Mouse (Mus musculus): ENCODE data around the gene Gm28042. TPM values are rescaled to one million over a fixed set of nuclear protein-coding genes. Genes with fewer than 3 reads are reported as not detected.

Gene Gm28042
- total RNA-seq, 2 experiments from 2014 or later: 1.3 TPM; not detected in 1

Small RNAs within 50 kb of the gene (microRNA-seq; reads per million reads assigned to microRNA genes)
- 0 to 0.25 reads per million in 2 experiments for gene Mir7665

Other genes starting within 250 kb of the Gm28042 start
- gene Rpap1, start 240.0 kb upstream of the Gm28042 start, total RNA-seq (2021): 10 to 100 TPM; 17.8 to 20.5 TPM
- 100 to 1,000 TPM; 192 to 195 TPM for gene Tyro3, start 229.8 kb upstream of the Gm28042 start, total RNA-seq (2021)
- 10 to 100 TPM; 59.4 to 65.6 TPM for gene Mga, start 130.3 kb upstream of the Gm28042 start, total RNA-seq (2021)
- gene Mapkbp1, start 54.8 kb upstream of the Gm28042 start, total RNA-seq (2021): 10 to 100 TPM; 44.9 to 45.1 TPM
- 1 to 10 TPM; 4.2 to 5.1 TPM for gene Jmjd7, start within 50 bp of the Gm28042 start, total RNA-seq (2021)
- 1 to 10 TPM; 3.2 to 3.3 TPM for gene Pla2g4b, start 5.9 kb downstream of the Gm28042 start, total RNA-seq (2021)
- 10 to 100 TPM; 14.5 TPM for gene Ehd4, start 127.1 kb downstream of the Gm28042 start, total RNA-seq (2021)
- 10 to 100 TPM; 18.0 to 20.9 TPM for gene Pla2g4e, start 217.8 kb downstream of the Gm28042 start, total RNA-seq (2021)

Measured in left cerebral cortex, adult 18-20 months (tissue).